Mouse (Mus musculus) forebrain, embryonic 15.5 days (tissue): Measurements from ENCODE around the gene Itpr2. TPM values are rescaled to one million over a fixed set of nuclear protein-coding genes. Genes with fewer than 3 reads are reported as not detected.

Experiments used
- ATAC-seq: fragments of 200-750 bp; cut with Nextera tagmentation; replicated peaks from 2 replicates; pipeline ENCODE4 v1.8.0; 2017; ENCODE audit warnings: mild to moderate bottlenecking, moderate TSS enrichment, moderate library complexity
- H3K27ac ChIP-seq: fragments of 300-500 bp; sonication (generic); replicated peaks from 2 replicates; pipeline ENCODE4 v1.5.1; 2015; ENCODE audit warnings: mild to moderate bottlenecking, inconsistent platforms
- H3K27me3 ChIP-seq: fragments of 300-500 bp; sonication (generic); 2 replicates; pipeline ENCODE4 v1.6.1; 2015; ENCODE audit warnings: inconsistent platforms
- H3K36me3 ChIP-seq: fragments of 300-500 bp; sonication (generic); 2 replicates; pipeline ENCODE4 v1.6.1; 2015; ENCODE audit warnings: mild to moderate bottlenecking, inconsistent platforms
- H3K4me1 ChIP-seq: fragments of 300-500 bp; sonication (generic); 2 replicates; pipeline ENCODE4 v1.6.1; 2015; ENCODE audit warnings: inconsistent platforms
- H3K4me2 ChIP-seq: fragments of 300-500 bp; sonication (generic); replicated peaks from 2 replicates; pipeline ENCODE4 v1.6.1; 2015; ENCODE audit warnings: mild to moderate bottlenecking, inconsistent platforms
- H3K4me3 ChIP-seq: fragments of 300-500 bp; sonication (generic); 2 replicates; pipeline ENCODE4 v1.5.1; 2015; ENCODE audit warnings: mild to moderate bottlenecking, inconsistent platforms
- H3K9ac ChIP-seq: fragments of 300-500 bp; sonication (generic); replicated peaks from 2 replicates; pipeline ENCODE4 v1.6.1; 2015; ENCODE audit warnings: mild to moderate bottlenecking, inconsistent platforms
- H3K9me3 ChIP-seq: fragments of 300-500 bp; sonication (generic); 2 replicates; pipeline ENCODE4 v1.6.1; 2016; ENCODE audit warnings: inconsistent platforms
- WGBS: fragments of 180-500 bp; shearing (Covaris S2); methylation state at CpG from one replicate; pipeline ENCODE4 v1.1.7; 2015; ENCODE audit warnings: mixed read lengths; 5-methylcytosine and 5-hydroxymethylcytosine counted together
- polyA plus RNA-seq: library from polyadenylated mRNA; unstranded; fragments of >200 nt; fragmentation: Nextera tagmentation; extraction: Ambion mirVana; gene quantifications from 2 replicates; pipeline ENCODE4 v1.2.1, GENCODE M21; 2015

Itpr2 gene
- polyA plus RNA-seq, 1 experiment from 2014 or later = 5.1 TPM

DNA sequence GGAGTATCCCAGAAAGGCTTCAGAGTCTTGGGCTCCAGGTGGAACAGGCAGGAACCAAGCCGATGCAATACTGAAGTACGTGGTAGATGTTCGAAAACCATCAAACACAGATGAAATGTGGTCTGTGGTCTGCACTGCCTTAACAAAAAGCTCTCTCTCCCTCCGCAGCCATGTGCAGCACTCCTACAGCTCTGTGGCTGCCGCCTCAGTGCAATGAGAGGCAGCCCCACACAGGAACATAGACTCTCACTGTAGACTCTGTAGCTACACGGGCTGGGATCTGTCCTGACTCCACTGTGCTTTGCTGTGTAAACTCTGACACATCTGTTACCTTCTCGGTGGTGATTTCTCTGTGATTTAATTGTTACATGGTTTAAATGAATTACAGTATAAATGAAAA lies 218.0 kb downstream of the Itpr2 start:
- no peak overlapping the region for H3K4me3 ChIP-seq
- H3K27ac ChIP-seq = no peak overlapping the region
- 78% methylated on average over 7 of the region's 7 CpGs for WGBS
- H3K27me3 ChIP-seq = no peaks in the 10 kb centered on the region
- H3K9me3 ChIP-seq = no peaks in the 10 kb centered on the region
- no peaks in the 10 kb centered on the region for H3K36me3 ChIP-seq
- H3K4me1 ChIP-seq = peaks cover 11% of the 10 kb centered on the region; the same call in 1 of the 2 replicates
- H3K4me2 ChIP-seq = no peak overlapping the region
- no peak overlapping the region for H3K9ac ChIP-seq
- ATAC-seq = no peak

DNA sequence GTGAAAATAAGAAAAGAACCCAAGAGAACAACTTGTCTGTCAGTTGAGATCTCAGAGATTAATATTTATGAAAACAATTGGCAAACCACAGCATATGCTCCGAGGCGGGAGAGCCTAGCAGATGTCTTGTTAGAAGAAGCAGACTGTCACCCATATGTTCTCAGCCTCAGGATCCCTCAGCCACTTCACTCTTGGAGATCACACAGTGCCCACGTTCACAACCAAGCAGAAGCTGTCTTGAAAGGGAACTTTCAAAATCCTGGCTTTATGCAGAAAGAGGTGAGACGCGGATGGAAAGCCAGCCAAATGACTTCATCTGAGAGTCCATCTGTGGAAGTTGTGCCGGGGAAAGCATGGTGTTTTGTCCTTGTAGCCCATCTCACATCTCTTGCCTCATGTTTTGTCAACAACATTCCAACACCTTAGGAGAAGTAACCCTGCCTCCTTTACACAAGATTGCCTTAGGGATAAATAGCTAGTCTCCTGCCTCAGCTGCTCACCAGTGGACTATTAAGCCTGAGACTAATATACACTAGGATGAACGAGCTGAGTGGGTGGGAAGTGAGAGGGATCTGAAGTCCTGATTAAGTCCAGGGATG lies 219.9 kb downstream of the Itpr2 start:
- no peaks in the 10 kb centered on the region for H3K27me3 ChIP-seq
- peak overlapping the region; percentile 60 for H3K27ac ChIP-seq
- peak; percentile 94 for ATAC-seq
- no peaks in the 10 kb centered on the region for H3K36me3 ChIP-seq
- no peak overlapping the region for H3K4me2 ChIP-seq
- no peak overlapping the region for H3K4me3 ChIP-seq
- 66% methylated on average over 7 of the region's 7 CpGs for WGBS
- no peak overlapping the region for H3K9ac ChIP-seq
- H3K9me3 ChIP-seq = no peaks in the 10 kb centered on the region
- H3K4me1 ChIP-seq = peaks cover 11% of the 10 kb centered on the region; the same call in 1 of the 2 replicates

DNA sequence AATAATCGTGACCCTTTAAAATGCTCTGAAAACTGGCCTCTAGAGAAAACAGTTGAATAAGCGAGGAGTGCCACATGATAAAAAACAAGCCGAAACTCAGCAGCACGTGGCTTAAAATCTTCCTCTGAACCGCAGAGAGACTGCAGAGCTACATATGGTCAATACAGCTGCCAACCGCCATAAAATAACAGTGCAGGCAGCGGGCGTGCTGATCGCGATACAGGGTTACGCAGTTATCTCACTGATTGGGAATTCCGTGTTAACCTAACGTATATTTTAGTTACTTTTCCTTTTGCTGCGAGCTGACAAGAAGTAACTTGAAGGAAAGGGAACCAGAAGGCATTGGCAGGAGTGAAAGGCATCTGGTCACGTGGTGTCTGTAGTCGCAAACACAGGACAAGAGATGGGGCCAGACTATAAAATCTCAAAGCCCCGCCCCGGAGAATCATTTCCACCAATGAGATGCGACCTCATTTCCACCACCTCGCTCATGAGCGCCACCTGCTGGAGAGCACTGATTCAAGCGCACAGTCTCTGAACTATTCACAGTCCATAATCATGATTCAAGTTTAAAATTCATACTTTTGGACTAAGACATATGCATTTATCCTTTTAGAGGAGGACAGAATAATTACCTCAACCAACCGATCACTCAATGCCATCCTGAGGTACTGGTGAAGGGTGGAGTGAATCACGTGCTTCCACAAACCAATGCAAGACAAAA lies 220.7 kb downstream of the Itpr2 start:
- no peak overlapping the region for H3K9ac ChIP-seq
- no peak overlapping the region for H3K4me3 ChIP-seq
- no peak; the same call in 1 of the 2 replicates for ATAC-seq
- H3K27ac ChIP-seq = 0 out of 2 replicates have a peak overlapping the region, but pooled peaks have one; percentile 25
- H3K9me3 ChIP-seq = no peaks in the 10 kb centered on the region
- H3K27me3 ChIP-seq = no peaks in the 10 kb centered on the region
- no peaks in the 10 kb centered on the region for H3K36me3 ChIP-seq
- peaks cover 11% of the 10 kb centered on the region; the same call in 1 of the 2 replicates for H3K4me1 ChIP-seq
- no peak overlapping the region; the same call in 1 of the 2 replicates for H3K4me2 ChIP-seq
- 80% methylated on average over 24 of the region's 24 CpGs for WGBS

DNA sequence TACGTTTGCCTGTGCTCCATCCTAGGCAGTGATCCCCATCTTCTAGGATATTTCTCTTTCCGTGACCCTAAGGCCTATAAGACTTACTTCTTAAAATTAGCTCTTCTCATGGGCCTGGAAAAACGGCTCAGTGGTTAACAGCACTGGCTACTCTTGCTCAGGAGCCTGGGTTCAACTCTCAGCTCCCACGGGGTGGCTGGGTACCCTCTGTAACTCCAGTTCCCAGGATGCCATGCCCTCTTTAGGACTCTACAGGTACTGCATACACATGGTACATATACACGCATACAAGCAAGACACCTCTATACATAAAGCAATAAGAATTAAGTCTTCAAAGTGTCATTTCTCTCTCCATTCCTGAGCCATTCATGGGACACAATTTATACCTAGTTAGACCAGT lies 228.8 kb downstream of the Itpr2 start:
- H3K4me2 ChIP-seq = no peak overlapping the region
- H3K27ac ChIP-seq = no peak overlapping the region
- H3K4me1 ChIP-seq = no peaks in the 10 kb centered on the region
- no peaks in the 10 kb centered on the region for H3K36me3 ChIP-seq
- H3K9ac ChIP-seq = no peak overlapping the region
- no peak overlapping the region for H3K4me3 ChIP-seq
- WGBS = 90% methylated on average over 5 of the region's 5 CpGs
- no peaks in the 10 kb centered on the region for H3K9me3 ChIP-seq
- H3K27me3 ChIP-seq = no peaks in the 10 kb centered on the region
- no peak for ATAC-seq

GRCm38 (mm10) chr6:146272253-146273036 lies 229.6 kb downstream of the Itpr2 start:
- ATAC-seq = 0 out of 2 replicates have a peak, but pooled peaks have one; percentile 73
- Histone ChIP-seq H3K4me1 (no peaks in the 10 kb centered on the region), H3K27me3 (no peaks in the 10 kb centered on the region), H3K4me2 (no peak overlapping the region), H3K27ac (no peak overlapping the region), H3K4me3 (no peak overlapping the region), H3K36me3 (no peaks in the 10 kb centered on the region), H3K9me3 (no peaks in the 10 kb centered on the region), H3K9ac (no peak overlapping the region)
- 76% methylated on average over 5 of the region's 5 CpGs for WGBS

- H3K4me2 ChIP-seq = no peak overlapping the region
- no peaks in the 10 kb centered on the region for H3K27me3 ChIP-seq
- no peak; the same call in 1 of the 2 replicates for ATAC-seq
- H3K9me3 ChIP-seq = no peaks in the 10 kb centered on the region
- no peak overlapping the region for H3K9ac ChIP-seq
- H3K27ac ChIP-seq = no peak overlapping the region
- no peaks in the 10 kb centered on the region for H3K4me1 ChIP-seq
- H3K36me3 ChIP-seq = no peaks in the 10 kb centered on the region
- 66% methylated on average over 12 of the region's 12 CpGs for WGBS
- H3K4me3 ChIP-seq = no peak overlapping the region
Measured at GRCm38 (mm10) chr6:146270776-146271533, 231.1 kb downstream of the Itpr2 start.

- 52% methylated on average over 5 of the region's 5 CpGs for WGBS
- H3K27me3 ChIP-seq = no peaks in the 10 kb centered on the region
- no peaks in the 10 kb centered on the region for H3K4me1 ChIP-seq
Measured at GRCm38 (mm10) chr6:146270162-146270561, 231.9 kb downstream of the Itpr2 start.

GRCm38 (mm10) chr6:146269291-146269690 lies 232.7 kb downstream of the Itpr2 start:
- no peaks in the 10 kb centered on the region for H3K36me3 ChIP-seq
- ATAC-seq = no peak
- WGBS = 94% methylated on average over 5 of the region's 5 CpGs

More at GRCm38 (mm10) chr6:146270162-146270561, 231.9 kb downstream of the Itpr2 start:
- Histone ChIP-seq H3K36me3 (no peaks in the 10 kb centered on the region), H3K4me2 (no peak overlapping the region), H3K9me3 (no peaks in the 10 kb centered on the region), H3K4me3 (no peak overlapping the region), H3K27ac (no peak overlapping the region), H3K9ac (no peak overlapping the region)
- no peak for ATAC-seq

GRCm38 (mm10) chr6:146260674-146261376 lies 241.2 kb downstream of the Itpr2 start:
- Histone ChIP-seq H3K4me2 (no peak overlapping the region), H3K4me1 (no peaks in the 10 kb centered on the region), H3K9me3 (0 out of 2 replicates have a peak, but pooled peaks cover 4% of the 10 kb centered on the region), H3K9ac (no peak overlapping the region), H3K4me3 (no peak overlapping the region), H3K27me3 (no peaks in the 10 kb centered on the region), H3K27ac (no peak overlapping the region), H3K36me3 (no peaks in the 10 kb centered on the region)
- WGBS = 92% methylated on average over 7 of the region's 7 CpGs
- ATAC-seq = no peak

More at GRCm38 (mm10) chr6:146269291-146269690, 232.7 kb downstream of the Itpr2 start:
- H3K9me3 ChIP-seq = no peaks in the 10 kb centered on the region
- no peak overlapping the region for H3K27ac ChIP-seq
- H3K9ac ChIP-seq = no peak overlapping the region
- no peaks in the 10 kb centered on the region for H3K4me1 ChIP-seq
- no peaks in the 10 kb centered on the region for H3K27me3 ChIP-seq
- H3K4me3 ChIP-seq = no peak overlapping the region
- no peak overlapping the region for H3K4me2 ChIP-seq

DNA sequence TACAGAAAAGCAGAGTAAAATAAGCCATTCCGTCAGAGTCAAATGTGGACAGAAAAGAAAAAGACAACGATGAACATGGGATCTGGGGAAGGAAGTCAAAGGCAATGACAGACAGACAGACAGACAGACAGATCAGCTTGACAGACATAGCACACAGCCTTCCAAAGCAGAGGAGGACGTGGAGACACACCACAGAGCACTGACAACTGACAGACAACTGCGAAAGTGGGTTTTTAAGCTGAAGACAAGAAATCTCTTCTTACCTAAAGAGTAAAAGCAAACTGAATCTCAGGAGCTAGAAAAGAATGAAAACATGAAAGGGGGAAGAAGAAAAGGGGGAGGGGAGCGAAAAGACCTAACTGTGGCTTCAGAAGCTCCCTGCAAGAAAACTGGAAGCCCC lies 243.3 kb downstream of the Itpr2 start:
- Histone ChIP-seq H3K27me3 (no peaks in the 10 kb centered on the region), H3K4me1 (no peaks in the 10 kb centered on the region), H3K4me3 (no peak overlapping the region), H3K27ac (no peak overlapping the region), H3K9ac (no peak overlapping the region), H3K4me2 (no peak overlapping the region), H3K9me3 (0 out of 2 replicates have a peak, but pooled peaks cover 4% of the 10 kb centered on the region), H3K36me3 (no peaks in the 10 kb centered on the region)
- no peak for ATAC-seq
- 91% methylated on average over 5 of the region's 5 CpGs for WGBS

DNA sequence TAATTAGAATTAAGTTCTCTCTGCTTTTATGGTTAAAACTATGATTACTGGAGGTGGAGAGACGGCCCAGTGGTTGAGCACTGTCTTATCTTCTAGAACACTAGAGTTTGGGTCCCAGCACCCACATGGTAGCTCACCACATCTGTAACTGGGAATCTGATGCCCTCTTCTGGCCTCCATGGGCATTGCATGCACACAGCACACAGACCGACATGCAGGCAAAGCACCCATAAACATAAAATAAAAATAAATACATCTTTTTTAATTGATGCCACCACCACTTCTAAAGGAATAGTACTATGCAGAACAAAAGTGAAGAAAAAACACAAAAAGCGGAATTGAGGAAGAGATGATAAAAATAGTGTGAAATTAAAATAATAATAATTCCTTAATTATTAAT lies 243.8 kb downstream of the Itpr2 start:
- Histone ChIP-seq H3K4me2 (no peak overlapping the region), H3K4me1 (no peaks in the 10 kb centered on the region), H3K9me3 (0 out of 2 replicates have a peak, but pooled peaks cover 4% of the 10 kb centered on the region), H3K36me3 (no peaks in the 10 kb centered on the region), H3K9ac (no peak overlapping the region), H3K27ac (no peak overlapping the region), H3K4me3 (no peak overlapping the region), H3K27me3 (no peaks in the 10 kb centered on the region)
- ATAC-seq = no peak
- 97% methylated on average over 3 of the region's 3 CpGs for WGBS
